Mouse (Mus musculus) liver, adult 2 months (tissue): Measurements from ENCODE around the gene Casc1. TPM values are rescaled to one million over a fixed set of nuclear protein-coding genes. Genes with fewer than 3 reads are reported as not detected.

Experiments
- DNase-seq: peaks from one replicate; pipeline ENCODE4 v3.0.0-alpha.2; 2011; ENCODE audit warnings: low read depth, low spot score; ENCODE audit errors: extremely low read depth
- H3K27ac ChIP-seq: fragments of 200-500 bp; replicated peaks from 2 replicates; pipeline ENCODE4 v1.5.1; 2012; ENCODE audit warnings: low read depth, mild to moderate bottlenecking, control low read depth, inconsistent platforms, low read length; ENCODE audit not compliant: insufficient read depth
- H3K27me3 ChIP-seq: fragments of 200-500 bp; 2 replicates; pipeline ENCODE4 v1.6.1; 2012; ENCODE audit warnings: mild to moderate bottlenecking, moderate library complexity, low read length, inconsistent platforms; ENCODE audit not compliant: control insufficient read depth, insufficient read depth
- H3K36me3 ChIP-seq: fragments of 200-500 bp; 2 replicates; pipeline ENCODE4 v1.6.1; 2012; ENCODE audit warnings: low read length, inconsistent platforms; ENCODE audit not compliant: control insufficient read depth, insufficient read depth
- H3K4me1 ChIP-seq: fragments of 200-500 bp; 2 replicates; pipeline ENCODE4 v1.6.1; 2011; ENCODE audit warnings: low read length; ENCODE audit not compliant: control insufficient read depth, insufficient read depth
- H3K4me3 ChIP-seq: fragments of 200-500 bp; 2 replicates; pipeline ENCODE4 v1.5.1; 2011; ENCODE audit warnings: low read depth, mild to moderate bottlenecking, control low read depth, low read length, moderate library complexity; ENCODE audit not compliant: insufficient read depth
- H3K79me2 ChIP-seq: fragments of 200-500 bp; 2 replicates; pipeline ENCODE4 v1.6.1; 2012; ENCODE audit warnings: inconsistent platforms, mild to moderate bottlenecking, low read length, moderate library complexity; ENCODE audit not compliant: control insufficient read depth, insufficient read depth
- H3K9ac ChIP-seq: fragments of 200-500 bp; 2 replicates; pipeline ENCODE4 v1.6.1; 2012; ENCODE audit warnings: low read depth, mild to moderate bottlenecking, control low read depth, inconsistent platforms, low read length
- CTCF ChIP-seq: fragments of 200-500 bp; IDR thresholded peaks from 2 replicates; pipeline ENCODE4 v1.5.1; 2011; ENCODE audit warnings: low read depth, low read length, control low read depth
- POLR2A ChIP-seq: fragments of 200-500 bp; IDR thresholded peaks from 2 replicates; pipeline ENCODE4 v1.6.1; 2011; ENCODE audit warnings: low read length, control low read depth; ENCODE audit not compliant: insufficient read depth; ENCODE audit errors: extremely low read depth
- WGBS: fragments of 180-500 bp; shearing (Covaris S2); methylation state at CpG from one replicate; pipeline ENCODE4 v1.1.7; 2018; 5-methylcytosine and 5-hydroxymethylcytosine counted together
- polyA plus RNA-seq: library from polyadenylated mRNA; depleted of rRNA; stranded (reverse); fragments of >200 nt; gene quantifications from 2 replicates; pipeline ENCODE4 v1.2.3, GENCODE M21; 2012
- total RNA-seq: library from RNA; depleted of rRNA; stranded (reverse); fragments of >200 nt; gene quantifications from 2 replicates; pipeline ENCODE4 v1.2.3, GENCODE M21; 2014

Gene Casc1
- total and polyA plus RNA-seq, 2 experiments: 0.18 TPM; not detected in 1

DNA sequence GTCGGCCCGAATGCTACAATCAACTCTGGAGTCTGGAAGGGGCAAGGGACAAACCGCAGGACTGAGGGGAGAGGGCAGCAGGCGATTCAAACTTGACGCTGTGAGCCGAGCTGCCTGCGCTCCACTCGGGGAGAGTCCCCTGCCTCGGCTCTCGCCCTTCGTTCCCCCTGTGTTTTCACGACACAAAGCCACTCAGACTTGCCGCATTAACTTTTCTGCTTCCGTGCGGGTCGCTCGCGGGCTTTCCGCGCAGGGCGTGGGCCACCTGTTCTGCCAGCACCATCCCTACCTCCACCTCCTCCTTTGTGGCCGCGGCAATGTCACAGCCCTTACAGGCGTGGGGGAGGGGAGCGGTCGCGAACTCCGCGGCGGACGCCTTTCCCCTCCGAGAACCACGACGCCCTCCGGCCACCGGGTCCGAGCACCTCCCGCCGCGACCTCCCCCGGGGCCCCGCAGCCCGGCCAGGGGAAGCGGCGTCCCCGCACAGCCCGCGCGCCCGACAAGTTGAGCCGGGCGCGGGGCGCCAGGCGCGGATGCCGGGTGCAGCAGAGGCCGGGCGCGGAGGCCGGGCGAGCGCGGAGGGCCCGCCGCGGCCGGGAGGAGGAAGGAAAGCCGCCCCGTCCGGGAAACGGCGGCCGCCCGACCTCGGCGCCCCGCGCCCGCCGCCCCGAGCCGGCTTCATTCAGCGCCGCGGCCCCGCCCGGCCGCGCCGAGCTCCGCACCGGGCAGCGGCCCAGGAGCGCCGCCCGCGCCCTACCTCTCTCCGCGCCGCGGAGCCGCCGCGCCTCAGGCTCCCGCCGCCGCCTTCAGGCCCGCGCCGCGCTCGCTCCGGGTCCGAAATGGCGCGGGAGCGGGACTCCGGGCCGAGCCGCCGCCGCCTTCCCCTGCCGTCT, 38.7 kb upstream of the Casc1 start:
- Histone ChIP-seq H3K79me2 (peaks cover 9% of the 10 kb centered on the region; the same call in 1 of the 2 replicates), H3K27ac (peak overlapping the region; percentile 53), H3K9ac (peak overlapping the region; percentile 99), H3K4me1 (peaks cover 10% of the 10 kb centered on the region), H3K36me3 (no peaks in the 10 kb centered on the region), H3K27me3 (no peaks in the 10 kb centered on the region), H3K4me3 (peak overlapping the region; percentile 77)
- TF ChIP-seq POLR2A (0 out of 2 replicates have a peak, but pooled peaks have one; percentile 3), CTCF (no peak)
- DNase-seq: peak; percentile 27
- 7% methylated on average over 116 of the region's 124 CpGs for WGBS

DNA sequence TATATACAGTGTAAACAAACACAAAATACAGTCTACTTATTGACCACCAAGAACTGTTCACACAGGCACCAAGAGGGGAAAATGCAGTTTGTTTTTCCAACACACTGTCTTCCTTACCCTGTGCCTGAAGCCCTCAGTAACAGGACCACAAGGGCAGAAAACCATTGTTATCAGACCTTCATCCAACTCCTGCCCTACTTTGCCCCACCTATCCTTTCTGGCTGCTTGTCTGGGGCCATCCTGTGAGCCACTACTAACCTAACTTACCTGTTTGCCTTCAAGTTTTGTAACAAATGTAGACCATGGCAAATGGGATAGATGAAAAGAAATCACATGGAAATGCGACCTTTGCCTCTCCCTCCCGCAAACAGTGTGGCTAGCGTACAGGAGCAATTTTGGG, 37.1 kb upstream of the Casc1 start:
- H3K27ac ChIP-seq: no peak overlapping the region
- no peaks in the 10 kb centered on the region for H3K27me3 ChIP-seq
- peaks cover 12% of the 10 kb centered on the region; the same call in 1 of the 2 replicates for H3K79me2 ChIP-seq
- H3K4me1 ChIP-seq: peaks cover 10% of the 10 kb centered on the region
- DNase-seq: peak; percentile 69
- TF ChIP-seq POLR2A (no peak), CTCF (no peak)
- H3K9ac ChIP-seq: no peak overlapping the region
- no peak overlapping the region for H3K4me3 ChIP-seq
- WGBS: 13% methylated on average over 3 of the region's 3 CpGs
- H3K36me3 ChIP-seq: peaks cover 2% of the 10 kb centered on the region; the same call in 1 of the 2 replicates

DNA sequence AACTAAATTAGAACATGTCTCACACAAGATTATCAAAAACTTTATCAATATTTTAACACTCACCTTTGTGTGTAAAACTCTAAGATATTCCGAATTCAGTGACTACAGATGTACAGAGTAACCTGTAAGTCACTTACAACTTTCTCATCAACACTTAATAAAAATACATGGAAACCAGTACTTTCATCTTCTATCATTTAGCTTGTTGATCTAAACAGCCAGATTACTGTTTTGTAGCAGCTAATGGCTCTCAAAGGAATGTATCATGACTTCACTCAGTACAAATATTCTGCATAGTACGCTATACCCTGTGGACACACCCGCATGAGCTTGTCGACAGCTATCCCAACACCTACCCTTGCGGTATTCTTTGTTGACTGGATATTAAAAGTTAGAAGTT, 36.0 kb upstream of the Casc1 start:
- peaks cover 2% of the 10 kb centered on the region; the same call in 1 of the 2 replicates for H3K36me3 ChIP-seq
- H3K27ac ChIP-seq: no peak overlapping the region
- DNase-seq: no peak
- H3K9ac ChIP-seq: no peak overlapping the region
- 84% methylated on average over 5 of the region's 5 CpGs for WGBS
- no peak for TF ChIP-seq POLR2A
- no peak for TF ChIP-seq CTCF
- peaks cover 10% of the 10 kb centered on the region for H3K4me1 ChIP-seq
- no peak overlapping the region for H3K4me3 ChIP-seq
- no peaks in the 10 kb centered on the region for H3K27me3 ChIP-seq
- peaks cover 12% of the 10 kb centered on the region; the same call in 1 of the 2 replicates for H3K79me2 ChIP-seq

DNA sequence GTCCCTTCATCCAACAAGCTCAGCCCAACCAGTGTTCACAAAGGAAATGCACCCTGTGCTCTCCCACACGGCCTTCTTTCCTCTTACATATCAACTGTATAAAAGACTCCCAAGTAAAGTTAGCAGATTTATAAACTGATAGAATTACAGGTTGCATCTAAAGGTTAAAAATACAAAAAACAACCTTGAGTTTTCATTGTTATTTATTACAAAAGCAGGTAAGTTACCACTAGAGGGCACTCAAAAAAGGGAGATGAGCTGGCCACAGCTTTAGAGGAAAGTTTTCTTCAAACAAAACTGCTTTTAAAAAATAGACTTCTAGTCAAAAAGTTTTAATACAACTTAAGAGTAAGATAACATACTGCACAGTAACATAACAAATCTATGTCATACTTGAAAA, 31.7 kb upstream of the Casc1 start:
- no peak overlapping the region for H3K27ac ChIP-seq
- peak; percentile 46 for DNase-seq
- no peak overlapping the region for H3K4me3 ChIP-seq
- 35% methylated on average over 1 of the region's 1 CpGs for WGBS
- H3K27me3 ChIP-seq: no peaks in the 10 kb centered on the region
- no peaks in the 10 kb centered on the region for H3K4me1 ChIP-seq
- peak; percentile 40; the same call in 1 of the 2 replicates for TF ChIP-seq CTCF
- no peak for TF ChIP-seq POLR2A
- H3K36me3 ChIP-seq: peaks cover 5% of the 10 kb centered on the region; the same call in 1 of the 2 replicates
- H3K9ac ChIP-seq: no peak overlapping the region
- H3K79me2 ChIP-seq: peaks cover 16% of the 10 kb centered on the region; the same call in 1 of the 2 replicates

DNA sequence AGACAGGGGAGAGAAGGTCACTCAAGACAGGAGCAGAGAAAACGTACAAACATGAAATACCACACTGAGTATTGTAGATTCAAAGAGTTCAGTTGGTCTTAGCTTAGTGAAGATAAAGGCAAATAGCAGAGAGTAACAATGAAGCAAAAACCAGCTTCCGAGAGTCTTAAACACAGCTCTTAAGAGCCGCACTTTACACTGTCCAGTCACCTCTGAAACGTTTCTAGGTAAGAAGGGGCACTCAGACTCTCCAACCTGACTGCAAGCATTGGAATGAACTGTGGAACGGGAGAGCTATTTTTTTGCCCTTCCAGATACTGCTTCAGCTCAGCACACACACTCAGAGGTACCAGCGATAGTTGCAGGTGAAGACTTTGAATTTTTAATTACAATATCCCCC, 29.5 kb upstream of the Casc1 start:
- Histone ChIP-seq H3K79me2 (peaks cover 14% of the 10 kb centered on the region; the same call in 1 of the 2 replicates), H3K4me3 (no peak overlapping the region), H3K27me3 (no peaks in the 10 kb centered on the region), H3K27ac (no peak overlapping the region), H3K9ac (no peak overlapping the region), H3K36me3 (peaks cover 5% of the 10 kb centered on the region), H3K4me1 (peaks cover 3% of the 10 kb centered on the region; the same call in 1 of the 2 replicates)
- no peak for DNase-seq
- WGBS: 82% methylated on average over 6 of the region's 6 CpGs
- no peak for TF ChIP-seq POLR2A
- no peak for TF ChIP-seq CTCF

DNA sequence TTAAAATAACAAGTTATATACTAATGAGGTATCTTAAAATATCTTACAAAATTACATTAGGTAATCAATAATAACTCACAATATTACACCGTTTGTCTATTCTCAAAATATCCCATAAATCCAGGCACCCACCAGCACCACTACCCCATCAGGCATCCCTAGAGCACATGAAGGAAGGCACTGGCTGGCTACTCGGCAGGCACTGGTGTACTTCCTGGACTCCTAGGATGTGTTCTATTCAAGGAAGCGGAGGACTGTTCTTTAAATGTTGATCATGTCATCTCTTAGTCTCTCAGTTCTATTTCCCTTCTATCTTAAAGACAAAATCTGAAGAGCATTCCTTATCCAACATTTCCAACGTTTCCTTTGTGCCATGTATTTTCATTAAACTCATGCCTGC, 26.3 kb upstream of the Casc1 start:
- TF ChIP-seq POLR2A: no peak
- no peak for TF ChIP-seq CTCF
- no peak for DNase-seq
- Histone ChIP-seq H3K9ac (no peak overlapping the region), H3K4me1 (peaks cover 3% of the 10 kb centered on the region; the same call in 1 of the 2 replicates), H3K36me3 (peaks cover 10% of the 10 kb centered on the region), H3K4me3 (no peak overlapping the region), H3K27ac (no peak overlapping the region), H3K79me2 (peaks cover 10% of the 10 kb centered on the region; the same call in 1 of the 2 replicates), H3K27me3 (no peaks in the 10 kb centered on the region)
- WGBS: 72% methylated on average over 4 of the region's 4 CpGs
